Mouse (Mus musculus) forebrain, embryonic 16.5 days (tissue): ENCODE measurements at regions not wholly inside any gene's neighbourhood (a gene's known extent, or its start where the extent isn't known, plus 50 kb on each side); places are given as distances from the start of the nearest gene placed in this dataset.

Source experiments
- ATAC-seq: fragments of 200-750 bp; cut with Nextera tagmentation; 2 replicates; pipeline ENCODE4 v1.8.0; 2017; ENCODE audit warnings: mild to moderate bottlenecking, moderate library complexity
- H3K27ac ChIP-seq: fragments of 300-500 bp; sonication (generic); 2 replicates; pipeline ENCODE4 v1.5.1; 2014; ENCODE audit warnings: low read length, control low read depth
- H3K27me3 ChIP-seq: fragments of 300-500 bp; sonication (generic); replicated peaks from 2 replicates; pipeline ENCODE4 v1.6.1; 2014; ENCODE audit warnings: low read length; ENCODE audit not compliant: control insufficient read depth, insufficient read depth
- H3K36me3 ChIP-seq: fragments of 300-500 bp; sonication (generic); 2 replicates; pipeline ENCODE4 v1.6.1; 2014; ENCODE audit not compliant: control insufficient read depth, insufficient read depth
- H3K4me1 ChIP-seq: fragments of 300-500 bp; sonication (generic); replicated peaks from 2 replicates; pipeline ENCODE4 v1.6.1; 2014; ENCODE audit warnings: low read length; ENCODE audit not compliant: control insufficient read depth, insufficient read depth
- H3K4me2 ChIP-seq: fragments of 300-500 bp; sonication (generic); 2 replicates; pipeline ENCODE4 v1.6.1; 2014; ENCODE audit warnings: mild to moderate bottlenecking, low read length, control low read depth
- H3K4me3 ChIP-seq: fragments of 300-500 bp; sonication (generic); replicated peaks from 2 replicates; pipeline ENCODE4 v1.5.1; 2014; ENCODE audit warnings: mild to moderate bottlenecking, low read length, control low read depth
- H3K9ac ChIP-seq: fragments of 300-500 bp; sonication (generic); replicated peaks from 2 replicates; pipeline ENCODE4 v1.6.1; 2014; ENCODE audit warnings: low read depth, low read length, control low read depth
- H3K9me3 ChIP-seq: fragments of 300-500 bp; sonication (generic); 2 replicates; pipeline ENCODE4 v1.6.1; 2016; ENCODE audit warnings: low read length; ENCODE audit not compliant: control insufficient read depth
- WGBS: fragments of 180-500 bp; shearing (Covaris S2); extraction: QIAGEN DNeasy Blood & Tissue Kit; methylation state at CpG from one replicate; pipeline ENCODE4 v1.1.7; 2014; 5-methylcytosine and 5-hydroxymethylcytosine counted together

DNA sequence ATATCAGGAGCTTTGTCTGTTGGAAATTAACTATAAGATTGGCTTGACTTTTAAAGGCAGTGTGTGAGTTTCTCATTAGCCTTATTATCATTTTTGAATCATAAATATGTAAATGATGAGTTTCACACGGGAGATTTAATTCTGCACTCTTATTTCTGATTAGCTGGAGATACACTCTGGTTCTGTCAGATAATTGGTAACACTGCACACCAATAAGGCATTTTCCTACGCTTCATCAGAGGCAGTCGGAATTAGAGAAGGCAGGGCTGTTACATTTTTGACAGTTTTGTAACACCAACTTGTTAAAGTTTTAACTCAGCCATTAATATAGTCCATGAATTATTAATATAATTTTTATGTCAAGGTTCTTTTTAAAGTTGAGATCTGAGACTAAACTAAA, 347.3 kb downstream of the Zfp352 start:
- Histone ChIP-seq H3K36me3 (no peaks in the 10 kb centered on the region), H3K4me1 (no peaks in the 10 kb centered on the region), H3K9ac (no peak overlapping the region), H3K27ac (no peak overlapping the region), H3K27me3 (no peaks in the 10 kb centered on the region), H3K4me3 (no peak overlapping the region), H3K4me2 (no peak overlapping the region), H3K9me3 (no peaks in the 10 kb centered on the region)
- 47% methylated on average over 3 of the region's 3 CpGs for WGBS
- ATAC-seq: peak; percentile 33; the same call in 1 of the 2 replicates

DNA sequence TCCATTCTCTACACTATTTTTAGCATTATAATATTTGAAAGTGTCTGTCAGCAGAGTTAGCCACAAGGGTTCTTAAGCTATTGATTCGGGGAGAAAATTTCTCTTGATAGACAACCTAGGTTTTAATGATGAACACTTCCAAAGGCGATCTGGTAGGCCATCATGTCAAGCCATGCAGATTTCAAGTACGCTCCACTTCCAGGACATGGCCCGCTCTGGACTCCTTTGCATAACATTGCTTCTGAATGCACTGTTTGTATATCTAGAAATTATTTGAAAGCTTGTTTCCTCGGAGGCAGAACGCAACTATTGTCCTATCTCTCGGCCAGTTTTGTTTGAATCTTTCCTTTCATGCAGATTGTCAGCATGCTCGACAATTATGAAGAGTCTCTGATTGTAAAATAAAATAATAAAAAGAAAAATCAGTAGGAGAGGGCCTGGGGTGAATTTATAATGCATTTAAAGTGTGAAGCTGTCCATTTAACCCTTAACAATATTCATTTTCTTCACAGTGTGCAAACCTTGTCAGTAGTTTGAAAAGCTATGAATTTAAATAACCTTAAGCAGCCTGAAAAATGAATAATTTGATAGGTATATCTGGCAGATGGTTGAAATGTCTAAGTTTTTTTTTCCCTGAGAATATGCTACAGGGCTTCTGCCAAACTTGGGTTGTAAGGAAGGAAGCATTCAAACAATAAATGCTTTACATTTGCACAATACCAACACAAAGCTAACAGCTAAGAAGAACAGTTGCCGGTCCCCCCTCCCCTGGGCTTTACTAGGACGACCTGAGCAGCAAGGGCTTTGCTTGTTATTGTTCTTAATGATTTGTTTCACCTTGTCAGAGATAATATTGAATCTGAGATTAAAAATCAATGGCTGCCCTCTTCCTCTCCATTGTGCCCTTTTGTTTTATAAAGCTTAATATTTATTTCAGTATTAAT, 357.8 kb downstream of the Zfp352 start:
- Histone ChIP-seq H3K9ac (no peak overlapping the region), H3K27ac (no peak overlapping the region), H3K4me2 (no peak overlapping the region), H3K36me3 (no peaks in the 10 kb centered on the region), H3K4me1 (no peaks in the 10 kb centered on the region), H3K9me3 (no peaks in the 10 kb centered on the region), H3K4me3 (no peak overlapping the region), H3K27me3 (no peaks in the 10 kb centered on the region)
- 63% methylated on average over 10 of the region's 10 CpGs for WGBS
- ATAC-seq: peak; percentile 55

DNA sequence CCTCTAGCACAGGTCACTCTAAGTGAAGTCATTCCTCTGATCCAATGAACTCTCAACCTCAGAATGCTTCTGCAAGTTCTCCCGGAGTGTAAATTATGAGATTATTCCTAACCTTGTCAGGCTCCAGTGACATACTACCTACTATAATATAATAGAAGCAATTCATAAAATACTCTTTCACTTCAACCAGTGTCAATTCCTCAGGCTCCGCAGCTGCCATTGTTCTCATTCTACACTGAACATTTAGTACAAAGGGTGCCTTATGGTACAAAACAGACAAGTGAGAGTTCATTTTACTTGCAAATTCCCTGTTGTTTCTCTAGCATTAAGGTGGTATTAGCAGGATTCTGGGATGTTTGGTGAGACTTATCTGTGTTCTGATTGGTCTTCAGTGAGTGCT, 379.7 kb downstream of the Zfp352 start:
- Histone ChIP-seq H3K9me3 (no peaks in the 10 kb centered on the region), H3K4me3 (no peak overlapping the region), H3K4me1 (no peaks in the 10 kb centered on the region), H3K36me3 (no peaks in the 10 kb centered on the region), H3K27ac (no peak overlapping the region), H3K4me2 (no peak overlapping the region), H3K27me3 (no peaks in the 10 kb centered on the region), H3K9ac (no peak overlapping the region)
- ATAC-seq: peak; percentile 52; the same call in 1 of the 2 replicates
- 29% methylated on average over 2 of the region's 2 CpGs for WGBS

DNA sequence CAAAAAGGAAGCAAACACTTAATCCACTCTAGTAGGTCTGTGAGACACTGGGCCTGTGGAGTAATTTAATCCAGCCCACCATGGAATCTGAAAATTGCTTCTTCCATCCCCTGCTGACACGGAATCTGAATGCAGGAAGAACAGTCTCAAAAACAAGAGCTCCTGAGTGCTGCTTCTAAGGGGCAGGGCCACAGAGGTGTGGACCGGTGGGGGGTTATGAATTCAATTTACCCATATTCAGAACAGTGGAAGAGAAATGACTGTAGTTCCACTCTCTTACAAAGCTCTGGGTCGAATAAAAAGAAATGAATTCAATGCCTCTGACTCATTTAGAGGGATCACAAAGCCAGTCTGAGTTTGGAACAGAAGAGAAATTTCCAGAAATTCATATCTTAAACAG, 390.3 kb downstream of the Zfp352 start:
- Histone ChIP-seq H3K4me2 (no peak overlapping the region), H3K27ac (no peak overlapping the region), H3K9me3 (no peaks in the 10 kb centered on the region), H3K27me3 (no peaks in the 10 kb centered on the region), H3K9ac (no peak overlapping the region), H3K36me3 (no peaks in the 10 kb centered on the region), H3K4me1 (no peaks in the 10 kb centered on the region), H3K4me3 (no peak overlapping the region)
- ATAC-seq: no peak
- 12% methylated on average over 3 of the region's 3 CpGs for WGBS

DNA sequence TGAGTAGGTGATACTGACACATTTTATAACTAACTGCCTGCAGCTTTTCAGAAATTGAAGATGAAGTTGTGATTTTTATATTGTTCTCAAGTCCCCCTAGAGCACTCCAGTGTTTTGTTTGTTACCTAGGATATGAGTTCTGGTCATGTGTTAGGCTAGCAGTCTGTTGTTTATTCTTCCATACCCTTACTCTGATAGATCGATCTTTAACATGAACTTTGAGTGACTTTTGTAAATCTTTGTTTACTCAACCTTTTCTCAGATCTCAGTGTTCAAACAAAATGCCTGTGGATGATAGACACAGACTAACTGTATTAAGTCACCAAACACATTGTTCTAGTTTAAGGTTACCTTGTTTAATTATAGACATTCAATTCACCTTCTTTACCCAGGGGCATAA, 409.3 kb downstream of the Zfp352 start:
- H3K4me2 ChIP-seq: no peak overlapping the region
- WGBS: 97% methylated on average over 1 of the region's 1 CpGs
- H3K9ac ChIP-seq: no peak overlapping the region
- H3K4me3 ChIP-seq: no peak overlapping the region
- no peaks in the 10 kb centered on the region for H3K27me3 ChIP-seq
- H3K36me3 ChIP-seq: no peaks in the 10 kb centered on the region
- ATAC-seq: no peak
- no peaks in the 10 kb centered on the region for H3K9me3 ChIP-seq
- no peaks in the 10 kb centered on the region for H3K4me1 ChIP-seq
- no peak overlapping the region for H3K27ac ChIP-seq

DNA sequence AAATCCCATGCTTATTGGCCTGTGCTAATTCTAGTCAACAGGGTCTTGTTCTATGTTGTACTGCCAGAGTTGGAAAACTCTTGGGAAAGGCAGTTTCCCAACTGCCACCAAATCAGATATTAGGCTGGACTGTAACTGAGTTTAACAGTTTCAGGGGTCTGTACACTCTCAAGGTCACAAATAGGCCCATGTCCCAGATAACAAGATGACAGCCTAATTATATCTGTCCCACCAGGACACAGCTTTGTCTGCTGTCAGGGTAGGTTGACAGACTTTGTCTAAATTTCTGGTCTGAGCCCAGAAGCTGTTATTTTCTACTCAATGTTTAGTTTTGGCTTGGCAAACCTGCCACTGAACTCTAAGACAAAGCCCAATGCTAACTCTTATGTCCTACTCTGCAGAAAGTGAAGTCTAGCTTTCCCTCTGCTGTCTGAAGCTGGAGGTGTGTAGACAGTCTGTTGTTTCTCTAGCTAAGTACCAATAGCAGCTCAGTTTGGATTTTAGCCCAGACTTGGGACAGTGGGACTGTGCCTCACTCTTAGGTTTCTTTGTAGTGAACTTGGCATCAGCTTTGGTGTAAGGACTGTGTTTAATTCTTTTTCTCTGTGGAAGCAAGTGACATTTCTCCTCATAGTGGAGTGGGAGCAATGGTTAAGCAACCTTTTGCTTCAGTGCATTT, 453.8 kb downstream of the Zfp352 start:
- ATAC-seq: peak; percentile 94
- H3K4me1 ChIP-seq: no peaks in the 10 kb centered on the region; the same call in 1 of the 2 replicates

DNA sequence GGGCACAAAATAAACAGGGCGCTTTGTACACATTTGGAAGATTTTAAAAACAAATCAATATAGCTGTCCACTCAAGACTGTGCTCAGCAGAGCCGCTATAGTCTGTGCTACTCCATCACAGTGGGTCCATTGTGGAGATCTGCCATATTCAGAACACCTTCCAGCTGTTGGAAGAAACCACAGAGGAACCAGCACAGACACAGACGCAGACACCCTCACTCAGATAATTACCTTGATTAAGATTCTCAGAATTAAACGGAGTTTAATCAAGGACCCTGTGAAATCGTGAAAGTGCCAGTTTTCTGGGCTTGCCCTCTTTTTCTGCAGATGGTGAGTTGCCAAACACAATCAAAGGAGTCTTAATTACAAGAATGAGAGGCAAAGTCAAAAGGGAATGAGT, 478.3 kb downstream of the Zfp352 start:
- ATAC-seq: peak; percentile 67
- no peak overlapping the region for H3K27ac ChIP-seq
- no peak overlapping the region for H3K4me3 ChIP-seq
- H3K4me1 ChIP-seq: no peaks in the 10 kb centered on the region
- no peaks in the 10 kb centered on the region for H3K27me3 ChIP-seq
- H3K4me2 ChIP-seq: no peak overlapping the region
- H3K9ac ChIP-seq: no peak overlapping the region
- no peaks in the 10 kb centered on the region for H3K9me3 ChIP-seq
- WGBS: 40% methylated on average over 5 of the region's 5 CpGs
- H3K36me3 ChIP-seq: no peaks in the 10 kb centered on the region

More for the DNA sequence above, 453.8 kb downstream of the Zfp352 start:
- Histone ChIP-seq H3K9ac (no peak overlapping the region), H3K27me3 (no peaks in the 10 kb centered on the region), H3K4me2 (no peak overlapping the region), H3K27ac (no peak overlapping the region), H3K4me3 (no peak overlapping the region), H3K36me3 (no peaks in the 10 kb centered on the region), H3K9me3 (no peaks in the 10 kb centered on the region)

DNA sequence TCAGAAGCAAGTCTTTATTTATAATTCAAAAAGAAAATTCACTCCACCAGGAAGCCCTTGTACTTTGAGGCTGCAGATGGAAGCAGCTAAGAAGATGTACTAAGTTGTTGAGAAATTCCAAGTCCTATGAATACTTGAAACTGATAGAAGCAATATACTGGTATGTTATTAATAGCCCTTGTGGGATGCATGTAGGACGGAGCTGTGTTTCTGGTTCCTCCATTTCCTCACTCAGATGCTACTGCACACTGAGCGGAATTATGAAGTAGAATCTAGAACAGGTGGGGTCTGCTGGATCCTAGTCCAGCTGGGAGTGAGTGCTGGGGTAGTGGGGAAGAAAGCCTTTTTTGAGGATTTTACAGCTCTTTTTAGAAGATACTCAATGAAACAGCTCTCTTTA, 510.5 kb downstream of the Zfp352 start:
- 97% methylated on average over 2 of the region's 2 CpGs for WGBS
- Histone ChIP-seq H3K4me1 (no peaks in the 10 kb centered on the region), H3K27me3 (no peaks in the 10 kb centered on the region), H3K4me2 (no peak overlapping the region), H3K36me3 (no peaks in the 10 kb centered on the region), H3K27ac (no peak overlapping the region), H3K9me3 (no peaks in the 10 kb centered on the region), H3K9ac (no peak overlapping the region), H3K4me3 (no peak overlapping the region)
- ATAC-seq: no peak

DNA sequence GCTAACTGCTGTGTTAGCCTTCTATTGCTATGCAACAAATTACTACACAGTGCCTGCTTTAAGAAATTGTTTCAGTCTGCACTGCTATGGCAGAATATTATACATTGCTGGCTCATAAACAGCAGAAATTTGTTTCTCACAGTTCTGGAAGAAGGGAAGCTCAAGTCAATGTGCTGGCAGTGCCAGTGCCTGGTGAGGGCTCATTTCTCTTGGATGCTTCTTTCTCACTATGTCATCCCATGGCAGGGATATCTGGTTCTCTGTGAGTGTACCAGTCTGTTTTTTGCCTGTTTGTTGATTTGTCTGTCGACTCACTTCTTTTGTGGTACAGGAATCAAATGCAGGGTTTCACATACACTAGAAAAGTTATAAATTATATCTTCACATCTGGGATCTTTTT, 516.2 kb downstream of the Zfp352 start:
- Histone ChIP-seq H3K4me3 (no peak overlapping the region), H3K4me1 (no peaks in the 10 kb centered on the region), H3K36me3 (no peaks in the 10 kb centered on the region), H3K4me2 (no peak overlapping the region), H3K27ac (no peak overlapping the region), H3K27me3 (no peaks in the 10 kb centered on the region), H3K9me3 (no peaks in the 10 kb centered on the region), H3K9ac (no peak overlapping the region)
- 74% methylated on average over 1 of the region's 1 CpGs for WGBS
- ATAC-seq: peak; percentile 61
